Mouse (Mus musculus): Measurements from ENCODE around the gene Galnt18. TPM values are rescaled to one million over a fixed set of nuclear protein-coding genes. Genes with fewer than 3 reads are reported as not detected.

The Galnt18 gene
- polyA plus RNA-seq, 1 experiment = 13.6 TPM

DNA sequence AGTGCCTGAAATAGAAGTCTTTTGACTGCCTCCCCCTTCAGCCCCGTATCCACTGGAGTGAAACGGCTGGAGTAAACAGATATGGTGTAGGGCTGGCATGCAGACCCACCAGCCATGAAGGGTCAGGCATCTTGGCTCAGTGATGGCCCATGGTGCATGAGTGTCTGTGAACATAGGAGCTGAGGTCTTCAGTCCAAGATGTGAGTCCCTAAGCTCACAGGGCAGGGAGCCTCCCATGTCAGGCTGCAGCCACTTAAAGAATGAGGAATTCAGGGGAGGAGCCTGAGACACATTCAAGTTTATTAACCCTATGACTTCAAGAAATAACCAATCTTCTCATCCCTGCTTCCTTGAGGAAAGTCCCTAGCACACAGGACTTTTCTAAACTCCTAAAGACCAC is 8.1 kb upstream of the Galnt18 start:
- H3K36me3 ChIP-seq (ENCODE audit: control insufficient read depth, insufficient read depth, low read length) = no peaks in the 10 kb centered on the region
- H3K4me3 ChIP-seq (ENCODE audit: control insufficient read depth, insufficient read depth, low read length) = no peak overlapping the region
- 93% methylated on average over 2 of the region's 2 CpGs for WGBS
- no peak for DNase-seq
- H3K27ac ChIP-seq (ENCODE audit: control insufficient read depth, insufficient read depth, low read length) = no peak overlapping the region
- no peaks in the 10 kb centered on the region for H3K4me1 ChIP-seq (replicated peaks; ENCODE audit: control insufficient read depth, insufficient read depth, low read length)
- no peaks in the 10 kb centered on the region for H3K27me3 ChIP-seq (ENCODE audit: control insufficient read depth, insufficient read depth, low read length)
- no peak for TF ChIP-seq POLR2A (IDR thresholded peaks at IDR 0.05; ENCODE audit: control insufficient read depth, extremely low read depth, insufficient read depth, low read length, poor library complexity)
- TF ChIP-seq CTCF (IDR thresholded peaks at IDR 0.05; ENCODE audit: borderline replicate concordance, control insufficient read depth, extremely low read depth, insufficient read depth, low read length, poor library complexity) = no peak

DNA sequence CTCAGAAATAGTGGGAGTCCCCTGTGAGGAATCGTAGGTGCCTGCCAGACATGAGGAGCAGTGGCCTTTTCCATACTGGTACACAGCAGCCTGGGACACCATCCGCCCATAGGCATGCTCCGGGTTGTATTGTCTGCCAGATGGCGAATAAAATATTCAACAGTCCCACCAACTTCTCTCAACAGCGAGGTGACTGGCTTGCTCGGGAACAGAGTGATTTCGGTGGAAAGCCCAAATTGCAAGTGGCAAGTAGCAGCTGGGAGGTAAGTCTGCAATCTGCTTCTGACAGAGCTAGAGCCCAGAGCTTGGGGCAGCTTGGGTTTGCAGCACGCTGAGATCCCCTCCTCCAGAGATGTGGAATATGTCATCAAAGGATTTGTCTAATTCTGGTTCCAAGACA is 5.7 kb upstream of the Galnt18 start:
- no peaks in the 10 kb centered on the region for H3K36me3 ChIP-seq (ENCODE audit: control insufficient read depth, insufficient read depth, low read length)
- no peak for DNase-seq
- 92% methylated on average over 8 of the region's 8 CpGs for WGBS
- TF ChIP-seq POLR2A (IDR thresholded peaks at IDR 0.05; ENCODE audit: control insufficient read depth, extremely low read depth, insufficient read depth, low read length, poor library complexity) (no peak), CTCF (IDR thresholded peaks at IDR 0.05; ENCODE audit: borderline replicate concordance, control insufficient read depth, extremely low read depth, insufficient read depth, low read length, poor library complexity) (no peak)
- no peaks in the 10 kb centered on the region for H3K4me1 ChIP-seq (replicated peaks; ENCODE audit: control insufficient read depth, insufficient read depth, low read length)
- H3K27me3 ChIP-seq (ENCODE audit: control insufficient read depth, insufficient read depth, low read length) = no peaks in the 10 kb centered on the region
- H3K27ac ChIP-seq (ENCODE audit: control insufficient read depth, insufficient read depth, low read length) = no peak overlapping the region
- no peak overlapping the region for H3K4me3 ChIP-seq (ENCODE audit: control insufficient read depth, insufficient read depth, low read length)

GRCm38 (mm10) chr7:111782126-111782525 is 2.3 kb upstream of the Galnt18 start:
- 53% methylated on average over 5 of the region's 5 CpGs for WGBS
- DNase-seq = peak; percentile 37
- TF ChIP-seq POLR2A (IDR thresholded peaks at IDR 0.05; ENCODE audit: control insufficient read depth, extremely low read depth, insufficient read depth, low read length, poor library complexity) (no peak), CTCF (IDR thresholded peaks at IDR 0.05; ENCODE audit: borderline replicate concordance, control insufficient read depth, extremely low read depth, insufficient read depth, low read length, poor library complexity) (no peak)

GRCm38 (mm10) chr7:111781316-111781715 is 1.5 kb upstream of the Galnt18 start:
- Histone ChIP-seq H3K27ac (ENCODE audit: control insufficient read depth, insufficient read depth, low read length) (no peak overlapping the region), H3K4me1 (replicated peaks; ENCODE audit: control insufficient read depth, insufficient read depth, low read length) (no peaks in the 10 kb centered on the region), H3K27me3 (ENCODE audit: control insufficient read depth, insufficient read depth, low read length) (no peaks in the 10 kb centered on the region; the same call in 1 of the 2 replicates), H3K36me3 (ENCODE audit: control insufficient read depth, insufficient read depth, low read length) (no peaks in the 10 kb centered on the region), H3K4me3 (ENCODE audit: control insufficient read depth, insufficient read depth, low read length) (no peak overlapping the region)
- TF ChIP-seq CTCF (IDR thresholded peaks at IDR 0.05; ENCODE audit: borderline replicate concordance, control insufficient read depth, extremely low read depth, insufficient read depth, low read length, poor library complexity) (no peak), POLR2A (IDR thresholded peaks at IDR 0.05; ENCODE audit: control insufficient read depth, extremely low read depth, insufficient read depth, low read length, poor library complexity) (no peak)
- no peak for DNase-seq
- 70% methylated on average over 6 of the region's 6 CpGs for WGBS

More at GRCm38 (mm10) chr7:111782126-111782525, 2.3 kb upstream of the Galnt18 start:
- Histone ChIP-seq H3K27ac (ENCODE audit: control insufficient read depth, insufficient read depth, low read length) (no peak overlapping the region), H3K27me3 (ENCODE audit: control insufficient read depth, insufficient read depth, low read length) (no peaks in the 10 kb centered on the region; the same call in 1 of the 2 replicates), H3K4me3 (ENCODE audit: control insufficient read depth, insufficient read depth, low read length) (no peak overlapping the region), H3K4me1 (replicated peaks; ENCODE audit: control insufficient read depth, insufficient read depth, low read length) (no peaks in the 10 kb centered on the region), H3K36me3 (ENCODE audit: control insufficient read depth, insufficient read depth, low read length) (no peaks in the 10 kb centered on the region)

DNA sequence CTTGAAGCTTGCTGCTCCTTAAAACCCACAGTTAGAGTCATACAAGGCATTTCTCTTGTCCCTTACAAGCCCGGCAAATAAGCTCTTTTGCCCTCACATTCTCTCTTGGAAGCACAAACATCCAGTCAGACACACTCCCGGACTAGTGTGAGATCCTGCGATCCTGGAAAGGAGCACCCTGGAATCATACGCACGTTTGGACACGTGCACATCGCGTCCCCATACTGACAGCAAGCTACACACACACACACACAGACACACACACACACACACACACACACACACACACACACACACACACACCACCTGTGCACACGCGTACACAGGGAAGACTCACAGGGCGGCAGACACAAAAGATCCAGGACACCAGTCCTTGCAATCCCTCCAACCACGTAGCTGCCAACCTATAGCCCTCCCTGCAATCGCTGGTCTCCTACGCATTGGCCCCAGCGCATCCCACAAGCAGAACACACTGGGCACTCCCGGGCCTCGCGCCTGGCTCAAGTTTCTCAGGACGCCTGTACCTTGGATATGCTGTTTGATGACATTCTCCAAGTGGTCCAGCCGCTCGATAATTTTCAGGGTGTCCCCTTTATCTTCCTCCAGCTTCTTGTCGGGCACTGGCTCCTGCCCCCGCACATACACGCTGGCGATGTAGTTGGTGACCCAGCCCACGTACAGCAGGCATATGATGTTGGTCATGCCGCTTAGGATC is 831 bp downstream of the Galnt18 start:
- 26% methylated on average over 27 of the region's 27 CpGs for WGBS
- no peaks in the 10 kb centered on the region for H3K4me1 ChIP-seq (replicated peaks; ENCODE audit: control insufficient read depth, insufficient read depth, low read length)
- no peaks in the 10 kb centered on the region; the same call in 1 of the 2 replicates for H3K27me3 ChIP-seq (ENCODE audit: control insufficient read depth, insufficient read depth, low read length)
- no peaks in the 10 kb centered on the region for H3K36me3 ChIP-seq (ENCODE audit: control insufficient read depth, insufficient read depth, low read length)
- no peak overlapping the region for H3K27ac ChIP-seq (ENCODE audit: control insufficient read depth, insufficient read depth, low read length)
- H3K4me3 ChIP-seq (ENCODE audit: control insufficient read depth, insufficient read depth, low read length) = peak overlapping the region; percentile 19
- TF ChIP-seq POLR2A (IDR thresholded peaks at IDR 0.05; ENCODE audit: control insufficient read depth, extremely low read depth, insufficient read depth, low read length, poor library complexity) = no peak
- TF ChIP-seq CTCF (IDR thresholded peaks at IDR 0.05; ENCODE audit: borderline replicate concordance, control insufficient read depth, extremely low read depth, insufficient read depth, low read length, poor library complexity) = no peak
- no peak for DNase-seq

DNA sequence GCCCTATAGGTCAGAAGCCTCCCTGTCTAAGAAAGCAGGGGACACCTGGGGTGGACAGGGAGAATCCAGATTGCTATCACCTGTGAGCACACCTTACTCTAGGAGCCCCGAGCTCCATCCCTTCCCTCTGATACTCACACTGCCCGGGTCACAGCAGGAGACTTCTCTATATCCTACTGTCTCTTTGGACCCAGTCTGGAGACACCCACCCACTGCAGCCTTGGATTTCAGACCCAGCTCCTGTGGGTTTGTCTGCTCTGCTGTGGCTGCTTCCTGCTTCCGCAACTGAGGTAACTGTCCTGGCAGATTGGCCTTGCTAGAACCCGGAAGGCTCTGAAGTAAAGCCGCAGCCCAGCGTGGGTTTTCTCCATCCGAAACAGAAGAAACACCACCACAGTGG is 1.6 kb downstream of the Galnt18 start:
- no peaks in the 10 kb centered on the region; the same call in 1 of the 2 replicates for H3K27me3 ChIP-seq (ENCODE audit: control insufficient read depth, insufficient read depth, low read length)
- no peak overlapping the region for H3K27ac ChIP-seq (ENCODE audit: control insufficient read depth, insufficient read depth, low read length)
- TF ChIP-seq CTCF (IDR thresholded peaks at IDR 0.05; ENCODE audit: borderline replicate concordance, control insufficient read depth, extremely low read depth, insufficient read depth, low read length, poor library complexity) = no peak
- TF ChIP-seq POLR2A (IDR thresholded peaks at IDR 0.05; ENCODE audit: control insufficient read depth, extremely low read depth, insufficient read depth, low read length, poor library complexity) = no peak
- WGBS = 53% methylated on average over 7 of the region's 7 CpGs
- DNase-seq = no peak
- H3K4me3 ChIP-seq (ENCODE audit: control insufficient read depth, insufficient read depth, low read length) = no peak overlapping the region
- no peaks in the 10 kb centered on the region for H3K4me1 ChIP-seq (replicated peaks; ENCODE audit: control insufficient read depth, insufficient read depth, low read length)
- H3K36me3 ChIP-seq (ENCODE audit: control insufficient read depth, insufficient read depth, low read length) = no peaks in the 10 kb centered on the region
